Mouse (Mus musculus): ENCODE measurements around the gene Sync. TPM values are rescaled to one million over a fixed set of nuclear protein-coding genes. Genes with fewer than 3 reads are reported as not detected.

The Sync gene
- total RNA-seq, 2 experiments from 2014 or later: 8.7 to 9.5 TPM

Small RNAs within 50 kb of the gene (microRNA-seq; reads per million reads assigned to microRNA genes)
- gene Gm22994: 0 reads per million in 2 experiments

Other genes starting within 250 kb of the Sync start
- gene Rnf19b, start 229.3 kb upstream of the Sync start, total RNA-seq (2021): 10 to 100 TPM; 27.0 to 27.9 TPM
- not detected for gene Tmem54, start 182.1 kb upstream of the Sync start, total RNA-seq (2021)
- gene Hpca, start 165.6 kb upstream of the Sync start, total RNA-seq (2021): under 1 TPM; 0.25 to 0.69 TPM
- 100 to 1,000 TPM; 101 to 105 TPM for gene Fndc5, start 150.6 kb upstream of the Sync start, total RNA-seq (2021)
- 10 to 100 TPM; 22.5 to 24.2 TPM for gene S100pbp, start 97.9 kb upstream of the Sync start, total RNA-seq (2021)
- 10 to 100 TPM; 44.7 to 45.0 TPM for gene Yars, start 97.9 kb upstream of the Sync start, total RNA-seq (2021)
- 1 to 10 TPM; 6.5 to 8.6 TPM for gene C77080, start 26.2 kb upstream of the Sync start, total RNA-seq (2021)
- gene Rbbp4, start 47.8 kb downstream of the Sync start, total RNA-seq (2021): 100 to 1,000 TPM; 195 to 199 TPM
- 10 to 100 TPM; 20.6 to 22.2 TPM for gene Zbtb8os, start 48.1 kb downstream of the Sync start, total RNA-seq (2021)
- 1 to 10 TPM; 8.7 to 9.0 TPM for gene Zbtb8a, start 90.5 kb downstream of the Sync start, total RNA-seq (2021)
- gene Zbtb8b, start 153.2 kb downstream of the Sync start, total RNA-seq (2021): 1 to 10 TPM in 1 of 2 experiments, under 1 TPM in 1; 0.92 to 1.2 TPM
- 10 to 100 TPM; 34.0 to 36.6 TPM for gene Bsdc1, start 174.0 kb downstream of the Sync start, total RNA-seq (2021)
- gene Tssk3, start 203.4 kb downstream of the Sync start, total RNA-seq (2021): not detected
- gene Fam229a, start 203.6 kb downstream of the Sync start, total RNA-seq (2021): not detected
- 10 to 100 TPM; 96.6 to 97.7 TPM for gene Marcksl1, start 226.0 kb downstream of the Sync start, total RNA-seq (2021)